Mouse (Mus musculus) heart, embryonic 16.5 days (tissue): ENCODE results near the gene Accsl. TPM values are rescaled to one million over a fixed set of nuclear protein-coding genes. Genes with fewer than 3 reads are reported as not detected.

Experiments
- ATAC-seq: fragments of 200-750 bp; cut with Nextera tagmentation; replicated peaks from 2 replicates; pipeline ENCODE4 v1.8.0; 2017; ENCODE audit warnings: moderate number of reproducible peaks; ENCODE audit not compliant: insufficient read depth, low FRiP score; ENCODE audit errors: extremely low read depth
- H3K27ac ChIP-seq: fragments of 300-500 bp; sonication (generic); 2 replicates; pipeline ENCODE4 v1.5.1; 2014; ENCODE audit warnings: mild to moderate bottlenecking, low read length, control low read depth, moderate library complexity
- H3K27me3 ChIP-seq: fragments of 300-500 bp; sonication (generic); 2 replicates; pipeline ENCODE4 v1.6.1; 2014; ENCODE audit warnings: low read length, mixed read lengths; ENCODE audit not compliant: control insufficient read depth, insufficient read depth
- H3K36me3 ChIP-seq: fragments of 300-500 bp; sonication (generic); 2 replicates; pipeline ENCODE4 v1.6.1; 2014; ENCODE audit not compliant: control insufficient read depth, insufficient read depth
- H3K4me1 ChIP-seq: fragments of 300-500 bp; sonication (generic); 2 replicates; pipeline ENCODE4 v1.6.1; 2014; ENCODE audit warnings: low read length, mixed read lengths; ENCODE audit not compliant: control insufficient read depth, insufficient read depth
- H3K4me2 ChIP-seq: fragments of 300-500 bp; sonication (generic); 2 replicates; pipeline ENCODE4 v1.6.1; 2014; ENCODE audit warnings: low read depth, mild to moderate bottlenecking, control low read depth, low read length
- H3K4me3 ChIP-seq: fragments of 300-500 bp; sonication (generic); 2 replicates; pipeline ENCODE4 v1.5.1; 2014; ENCODE audit warnings: mild to moderate bottlenecking, control low read depth, low read length
- H3K9ac ChIP-seq: fragments of 300-500 bp; sonication (generic); 2 replicates; pipeline ENCODE4 v1.6.1; 2014; ENCODE audit warnings: low read length, control low read depth
- H3K9me3 ChIP-seq: fragments of 300-500 bp; sonication (generic); replicated peaks from 2 replicates; pipeline ENCODE4 v1.6.1; 2016; ENCODE audit warnings: low read length; ENCODE audit not compliant: control insufficient read depth
- WGBS: fragments of 180-500 bp; shearing (Covaris S2); extraction: QIAGEN DNeasy Blood & Tissue Kit; methylation state at CpG from one replicate; pipeline ENCODE4 v1.1.7; 2014; 5-methylcytosine and 5-hydroxymethylcytosine counted together
- polyA plus RNA-seq: library from polyadenylated mRNA; unstranded; fragments of >200 nt; fragmentation: Nextera tagmentation; extraction: Ambion mirVana; gene quantifications from 2 replicates; pipeline ENCODE4 v1.2.1, GENCODE M21; 2015

Accsl gene
- polyA plus RNA-seq = not detected in 2 replicates

GRCm38 (mm10) chr2:93869107-93869600, at the start of gene Accsl:
Accsl (minus strand) TSS chr2:93869157.
- Histone ChIP-seq H3K27me3 (peaks cover 8% of the 10 kb centered on the region; the same call in 1 of the 2 replicates), H3K9ac (no peak within 1 kb of the TSS), H3K27ac (no peak within 1 kb of the TSS), H3K36me3 (no peaks in the 10 kb centered on the region), H3K4me1 (no peaks in the 10 kb centered on the region), H3K4me2 (no peak within 1 kb of the TSS), H3K4me3 (no peak within 1 kb of the TSS), H3K9me3 (no peaks in the 10 kb centered on the region)
- WGBS = 63% methylated on average over 7 of the region's 7 CpGs
- ATAC-seq = no peak

GRCm38 (mm10) chr2:93913552-93913951, 44.6 kb upstream of the Accsl start:
- no peak overlapping the region for H3K4me2 ChIP-seq
- H3K27me3 ChIP-seq = 0 out of 2 replicates have a peak, but pooled peaks cover 3% of the 10 kb centered on the region
- no peak overlapping the region for H3K4me3 ChIP-seq
- ATAC-seq = no peak
- H3K9me3 ChIP-seq = no peaks in the 10 kb centered on the region; the same call in 1 of the 2 replicates
- 89% methylated on average over 2 of the region's 2 CpGs for WGBS
- H3K36me3 ChIP-seq = no peaks in the 10 kb centered on the region
- peaks cover 7% of the 10 kb centered on the region; the same call in 1 of the 2 replicates for H3K4me1 ChIP-seq
- H3K9ac ChIP-seq = no peak overlapping the region
- H3K27ac ChIP-seq = no peak overlapping the region

- Histone ChIP-seq H3K9ac (no peak overlapping the region), H3K36me3 (no peaks in the 10 kb centered on the region), H3K27me3 (0 out of 2 replicates have a peak, but pooled peaks cover 3% of the 10 kb centered on the region), H3K4me3 (no peak overlapping the region), H3K4me2 (no peak overlapping the region), H3K4me1 (peaks cover 10% of the 10 kb centered on the region; the same call in 1 of the 2 replicates), H3K27ac (no peak overlapping the region), H3K9me3 (no peaks in the 10 kb centered on the region; the same call in 1 of the 2 replicates)
- WGBS = 78% methylated on average over 10 of the region's 10 CpGs
- no peak for ATAC-seq
Measured at GRCm38 (mm10) chr2:93911942-93912341, 43.0 kb upstream of the Accsl start.

- Histone ChIP-seq H3K36me3 (no peaks in the 10 kb centered on the region), H3K9ac (no peak overlapping the region), H3K4me2 (no peak overlapping the region), H3K27me3 (0 out of 2 replicates have a peak, but pooled peaks cover 3% of the 10 kb centered on the region), H3K9me3 (no peaks in the 10 kb centered on the region; the same call in 1 of the 2 replicates), H3K4me1 (peaks cover 10% of the 10 kb centered on the region; the same call in 1 of the 2 replicates), H3K27ac (no peak overlapping the region), H3K4me3 (no peak overlapping the region)
- no peak for ATAC-seq
- WGBS = 68% methylated on average over 5 of the region's 5 CpGs
Measured at GRCm38 (mm10) chr2:93909716-93910115, 40.8 kb upstream of the Accsl start.

- Histone ChIP-seq H3K27ac (peak overlapping the region; percentile 16; the same call in 1 of the 2 replicates), H3K36me3 (no peaks in the 10 kb centered on the region), H3K4me3 (no peak overlapping the region), H3K4me1 (peaks cover 21% of the 10 kb centered on the region), H3K27me3 (0 out of 2 replicates have a peak, but pooled peaks cover 3% of the 10 kb centered on the region), H3K9me3 (no peaks in the 10 kb centered on the region), H3K9ac (no peak overlapping the region), H3K4me2 (no peak overlapping the region)
- ATAC-seq = no peak
- WGBS = 56% methylated on average over 9 of the region's 9 CpGs
Measured at GRCm38 (mm10) chr2:93907519-93908294, 38.8 kb upstream of the Accsl start.

- Histone ChIP-seq H3K4me1 (peaks cover 21% of the 10 kb centered on the region), H3K27me3 (0 out of 2 replicates have a peak, but pooled peaks cover 3% of the 10 kb centered on the region), H3K4me3 (no peak overlapping the region), H3K9me3 (no peaks in the 10 kb centered on the region), H3K9ac (no peak overlapping the region), H3K4me2 (no peak overlapping the region), H3K36me3 (no peaks in the 10 kb centered on the region), H3K27ac (no peak overlapping the region)
- no peak for ATAC-seq
- WGBS = 40% methylated on average over 4 of the region's 4 CpGs
Measured at GRCm38 (mm10) chr2:93906316-93906715, 37.4 kb upstream of the Accsl start.

- Histone ChIP-seq H3K9me3 (no peaks in the 10 kb centered on the region), H3K4me1 (peaks cover 14% of the 10 kb centered on the region), H3K4me3 (no peak overlapping the region), H3K4me2 (no peak overlapping the region), H3K36me3 (no peaks in the 10 kb centered on the region), H3K9ac (no peak overlapping the region), H3K27me3 (no peaks in the 10 kb centered on the region), H3K27ac (no peak overlapping the region)
- peak; percentile 12; the same call in 1 of the 2 replicates for ATAC-seq
- 27% methylated on average over 6 of the region's 6 CpGs for WGBS
Measured at GRCm38 (mm10) chr2:93903415-93903814, 34.5 kb upstream of the Accsl start.

- no peak overlapping the region for H3K4me2 ChIP-seq
- no peak for ATAC-seq
- H3K36me3 ChIP-seq = no peaks in the 10 kb centered on the region
- peaks cover 14% of the 10 kb centered on the region for H3K4me1 ChIP-seq
- WGBS = 47% methylated on average over 5 of the region's 5 CpGs
- H3K27me3 ChIP-seq = no peaks in the 10 kb centered on the region
- H3K9me3 ChIP-seq = no peaks in the 10 kb centered on the region
- H3K27ac ChIP-seq = no peak overlapping the region
- no peak overlapping the region for H3K9ac ChIP-seq
- H3K4me3 ChIP-seq = no peak overlapping the region
Measured at GRCm38 (mm10) chr2:93902680-93903305, 33.8 kb upstream of the Accsl start.
